Mouse (Mus musculus): ENCODE data around the gene Wipf3.

- no peak for TF ChIP-seq CTCF (IDR thresholded peaks at IDR 0.05; ENCODE audit: low read depth)
- TF ChIP-seq EP300 (IDR thresholded peaks at IDR 0.05; ENCODE audit: low read depth): no peak
Observed at GRCm38 (mm10) chr6:54440658-54441057, 11.3 kb downstream of the Wipf3 start.
